Mouse (Mus musculus) heart, postnatal 25 days (tissue): Measurements from ENCODE around the gene Prlr. TPM values are rescaled to one million over a fixed set of nuclear protein-coding genes. Genes with fewer than 3 reads are reported as not detected.

Experiments
- DNase-seq: peaks from one replicate; pipeline ENCODE4 v3.0.0; 2022; ENCODE audit warnings: low spot score
- intact Hi-C: fragments of 180-260 bp; cut with DNase I; formaldehyde crosslinking; loops from one replicate; pipeline ENCODE4 v1.15.1; 2025
- total RNA-seq, 2 experiments: library from RNA; stranded (reverse); gene quantifications; 2 replicates each; pipeline ENCODE4 v1.2.3; 2021

Gene Prlr
- total RNA-seq, 2 experiments from 2014 or later, result 1.7 to 1.9 TPM

GRCm38 (mm10) chr15:10225701-10226100 lies 48.7 kb downstream of the Prlr start:
- DNase-seq, result no peak
- intact Hi-C loops, result no loop called here

GRCm38 (mm10) chr15:10228636-10229035 lies 51.6 kb downstream of the Prlr start:
- intact Hi-C loops, result no loop called here

GRCm38 (mm10) chr15:10235977-10236376 lies 58.9 kb downstream of the Prlr start:
- intact Hi-C loops, result no loop called here
- no peak for DNase-seq

More at GRCm38 (mm10) chr15:10228636-10229035, 51.6 kb downstream of the Prlr start:
- DNase-seq, result no peak

- DNase-seq, result no peak
- intact Hi-C loops, result no loop called here
These were observed 59.8 kb downstream of the Prlr start for GRCm38 (mm10) chr15:10236812-10237211.

GRCm38 (mm10) chr15:10238454-10238853 lies 61.4 kb downstream of the Prlr start:
- intact Hi-C loops, result no loop called here

GRCm38 (mm10) chr15:10240228-10240795 lies 63.3 kb downstream of the Prlr start:
- intact Hi-C loops, result no loop called here
- no peak for DNase-seq

More at GRCm38 (mm10) chr15:10238454-10238853, 61.4 kb downstream of the Prlr start:
- no peak for DNase-seq

- no peak for DNase-seq
- intact Hi-C loops, result no loop called here
These were observed 65.2 kb downstream of the Prlr start for GRCm38 (mm10) chr15:10242250-10242649.

- peak; percentile 2 for DNase-seq
- intact Hi-C loops, result no loop called here
These were observed 72.2 kb downstream of the Prlr start for GRCm38 (mm10) chr15:10249285-10249684.

GRCm38 (mm10) chr15:10250784-10251183 lies 73.7 kb downstream of the Prlr start:
- DNase-seq, result no peak
- intact Hi-C loops, result no loop called here

GRCm38 (mm10) chr15:10252526-10252925 lies 75.5 kb downstream of the Prlr start:
- intact Hi-C loops, result no loop called here
- DNase-seq, result no peak

GRCm38 (mm10) chr15:10262219-10262618 lies 85.2 kb downstream of the Prlr start:
- intact Hi-C loops, result no loop called here
- DNase-seq, result no peak

GRCm38 (mm10) chr15:10262641-10263040 lies 85.6 kb downstream of the Prlr start:
- DNase-seq, result no peak
- intact Hi-C loops, result no loop called here

GRCm38 (mm10) chr15:10263420-10263819 lies 86.4 kb downstream of the Prlr start:
- intact Hi-C loops, result no loop called here
- DNase-seq, result no peak

GRCm38 (mm10) chr15:10264885-10265284 lies 87.8 kb downstream of the Prlr start:
- no peak for DNase-seq
- intact Hi-C loops, result no loop called here

GRCm38 (mm10) chr15:10267251-10267650 lies 90.2 kb downstream of the Prlr start:
- no peak for DNase-seq
- intact Hi-C loops, result no loop called here

- intact Hi-C loops, result no loop called here
- DNase-seq, result no peak
These were observed 99.3 kb downstream of the Prlr start for GRCm38 (mm10) chr15:10276386-10276785.

- intact Hi-C loops, result no loop called here
- DNase-seq, result no peak
These were observed 100.4 kb downstream of the Prlr start for GRCm38 (mm10) chr15:10277461-10277860.

GRCm38 (mm10) chr15:10281546-10281945 lies 104.5 kb downstream of the Prlr start:
- DNase-seq, result no peak
- intact Hi-C loops, result no loop called here

GRCm38 (mm10) chr15:10283661-10284060 lies 106.6 kb downstream of the Prlr start:
- DNase-seq, result no peak
- intact Hi-C loops, result no loop called here

GRCm38 (mm10) chr15:10296570-10296969 lies 119.5 kb downstream of the Prlr start:
- intact Hi-C loops, result no loop called here
- no peak for DNase-seq

GRCm38 (mm10) chr15:10298058-10298457 lies 121.0 kb downstream of the Prlr start:
- DNase-seq, result no peak
- intact Hi-C loops, result no loop called here

GRCm38 (mm10) chr15:10299467-10299866 lies 122.4 kb downstream of the Prlr start:
- intact Hi-C loops, result no loop called here
- no peak for DNase-seq
